Mouse (Mus musculus) urinary bladder, postnatal 10 days (tissue): ENCODE data around the gene Psme4.
"Not testable (repeated sequence)": the region's sequence is repeated elsewhere in the genome, so short reads cannot be mapped to it uniquely, and the experiment has no call there.

Source experiments
- DNase-seq: peaks from one replicate; pipeline ENCODE4 v3.0.0; 2022; ENCODE audit warnings: low spot score

Gene Psme4

DNA sequence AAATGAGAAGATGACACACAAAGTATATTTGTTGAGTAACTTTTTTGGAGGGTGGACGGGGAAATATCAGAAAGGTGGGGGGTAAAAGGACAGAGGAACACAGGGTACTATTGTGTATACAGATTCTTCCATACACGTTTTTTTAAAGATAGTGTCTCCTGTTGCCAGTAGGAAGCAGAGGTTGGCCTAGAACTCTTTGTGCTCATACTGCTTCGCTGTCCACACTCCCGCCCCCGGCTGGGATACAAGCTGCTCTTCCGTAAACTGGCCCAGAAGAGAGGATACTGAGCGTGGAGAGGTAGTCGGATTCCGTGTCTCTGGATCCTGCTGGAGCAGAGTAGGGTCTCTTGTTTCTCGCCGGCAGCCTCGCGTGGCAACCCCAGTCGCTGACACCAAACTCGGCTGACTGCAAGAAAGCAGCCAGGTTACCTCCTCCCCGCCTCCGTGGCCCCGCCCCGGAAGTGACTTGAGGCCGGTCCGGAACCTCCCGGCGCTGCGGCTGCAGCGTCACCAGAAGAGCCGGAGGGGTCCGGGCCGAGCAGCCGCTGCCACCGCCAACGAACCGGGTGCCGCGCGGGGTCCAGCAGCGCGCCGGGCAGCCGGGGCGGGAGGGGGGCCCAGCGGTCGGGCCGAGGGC is at the start of gene Psme4:
Gene Psme4, plus strand, starts transcription at position 460 of the 637 bp plus-strand sequence.
- DNase-seq: peak; percentile 89

DNA sequence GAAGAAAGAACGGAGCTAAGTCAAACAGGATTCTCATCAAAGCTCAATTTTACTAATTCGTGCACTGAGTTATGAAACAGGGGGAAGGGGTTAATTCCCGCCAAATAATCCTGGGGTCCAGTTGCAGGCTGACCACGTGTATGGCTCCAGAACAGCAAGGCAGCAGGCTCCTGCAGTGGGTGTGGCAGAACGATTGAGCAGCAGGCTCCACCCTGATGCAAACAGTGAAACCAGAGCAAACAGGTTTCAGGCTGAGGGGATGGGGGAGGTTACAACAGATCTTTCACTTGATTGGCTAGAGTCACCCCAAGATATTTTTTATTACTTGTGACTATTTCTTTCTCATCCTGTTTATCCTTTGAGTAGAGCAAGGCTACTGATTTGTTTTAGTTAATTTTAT is 48.1 kb upstream of the Psme4 start:
- no peak for DNase-seq

DNA sequence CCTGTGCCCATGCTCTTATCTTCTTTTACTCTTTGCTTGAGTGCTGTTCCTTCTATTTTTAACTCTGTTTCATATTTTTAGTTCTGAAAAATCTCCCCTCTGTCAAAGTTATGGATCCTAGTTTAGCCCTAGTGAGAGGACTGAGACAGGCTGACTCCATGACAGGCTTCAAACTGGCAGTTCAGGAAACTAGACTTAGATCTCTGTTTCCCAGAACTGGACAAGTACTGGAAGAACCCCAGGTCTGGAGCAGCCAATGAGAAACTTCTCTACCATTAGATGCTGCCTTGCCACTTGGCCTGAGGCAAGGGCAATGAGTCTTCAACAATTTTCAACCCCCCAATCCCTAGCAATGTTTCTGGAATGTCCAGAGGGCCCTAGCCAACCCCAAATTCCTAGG is 40.8 kb upstream of the Psme4 start:
- no peak for DNase-seq

DNA sequence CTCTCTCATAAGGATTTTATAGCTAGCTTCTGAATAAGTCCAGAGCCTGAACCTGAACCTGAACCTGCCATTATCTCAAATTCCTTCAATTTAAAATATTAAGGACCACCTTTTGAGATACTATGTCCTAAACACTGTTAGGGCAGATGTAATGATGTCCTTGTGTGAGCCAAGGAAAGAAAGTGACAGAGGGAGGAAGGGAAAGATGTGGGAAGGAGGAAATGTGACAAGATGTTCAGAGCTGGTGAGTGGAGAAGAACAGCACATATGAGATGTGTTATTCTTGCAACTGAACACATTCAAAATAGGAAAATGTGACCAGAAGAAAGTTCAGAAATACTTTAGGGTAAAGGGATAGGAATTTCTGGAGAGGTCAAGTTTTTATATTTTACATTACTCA is 38.1 kb upstream of the Psme4 start:
- no peak for DNase-seq

DNA sequence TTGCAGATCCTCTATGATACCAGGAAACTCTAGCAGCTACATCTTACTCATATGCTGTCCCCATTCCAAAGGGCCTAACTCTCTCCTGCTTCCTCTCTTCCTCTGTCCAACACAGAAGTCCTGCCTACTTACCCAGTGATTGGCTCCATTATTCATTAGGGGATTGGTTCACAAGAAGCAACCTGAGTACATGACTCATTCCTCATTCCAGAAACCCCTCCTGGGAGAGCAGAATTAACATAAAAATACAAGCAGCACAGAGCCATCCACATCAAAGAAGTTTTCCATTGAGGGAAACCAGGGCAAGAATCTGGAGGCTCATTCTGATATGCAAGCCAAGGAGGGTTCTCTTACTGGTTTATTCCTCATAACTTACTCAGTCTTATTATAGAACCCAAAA is 27.5 kb upstream of the Psme4 start:
- no peak for DNase-seq

DNA sequence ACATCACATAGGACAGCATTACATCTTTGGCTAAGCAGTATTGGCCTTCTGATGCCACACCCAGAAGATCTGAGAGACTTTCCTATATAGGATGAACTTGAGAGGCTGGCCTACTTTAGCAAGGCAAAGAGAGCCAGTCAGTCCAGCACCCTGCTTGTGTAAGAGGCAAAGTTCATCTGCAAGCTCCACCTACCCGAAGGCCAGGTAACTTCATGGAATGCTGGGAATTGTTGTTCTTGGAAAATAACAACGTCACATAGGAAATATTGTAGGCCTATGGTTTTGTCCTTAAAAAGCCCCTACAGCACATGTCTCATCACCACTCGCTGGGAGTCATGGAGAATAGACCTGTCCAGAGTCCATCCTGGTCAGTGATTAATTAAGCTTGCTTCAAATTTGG is 22.6 kb upstream of the Psme4 start:
- no peak for DNase-seq

DNA sequence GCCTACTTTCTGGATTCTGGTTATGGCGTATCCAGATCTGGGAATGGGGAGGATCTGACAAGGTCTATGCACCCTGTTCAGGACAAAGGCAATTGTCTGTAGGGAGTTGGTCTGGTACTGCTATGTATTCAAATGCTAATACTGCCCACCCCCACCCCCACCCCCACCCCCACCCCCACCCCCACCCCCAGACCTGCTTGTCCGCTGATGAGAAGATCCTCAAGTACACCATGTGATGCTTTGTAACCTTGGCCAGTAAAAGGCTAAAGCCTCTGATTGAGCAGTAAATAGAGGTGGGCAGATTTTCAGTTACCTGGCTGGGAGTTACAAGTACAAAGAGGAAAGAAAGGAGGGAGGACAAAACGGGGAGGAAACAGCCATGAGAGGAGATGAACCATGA is 21.9 kb upstream of the Psme4 start:
- DNase-seq: no peak

DNA sequence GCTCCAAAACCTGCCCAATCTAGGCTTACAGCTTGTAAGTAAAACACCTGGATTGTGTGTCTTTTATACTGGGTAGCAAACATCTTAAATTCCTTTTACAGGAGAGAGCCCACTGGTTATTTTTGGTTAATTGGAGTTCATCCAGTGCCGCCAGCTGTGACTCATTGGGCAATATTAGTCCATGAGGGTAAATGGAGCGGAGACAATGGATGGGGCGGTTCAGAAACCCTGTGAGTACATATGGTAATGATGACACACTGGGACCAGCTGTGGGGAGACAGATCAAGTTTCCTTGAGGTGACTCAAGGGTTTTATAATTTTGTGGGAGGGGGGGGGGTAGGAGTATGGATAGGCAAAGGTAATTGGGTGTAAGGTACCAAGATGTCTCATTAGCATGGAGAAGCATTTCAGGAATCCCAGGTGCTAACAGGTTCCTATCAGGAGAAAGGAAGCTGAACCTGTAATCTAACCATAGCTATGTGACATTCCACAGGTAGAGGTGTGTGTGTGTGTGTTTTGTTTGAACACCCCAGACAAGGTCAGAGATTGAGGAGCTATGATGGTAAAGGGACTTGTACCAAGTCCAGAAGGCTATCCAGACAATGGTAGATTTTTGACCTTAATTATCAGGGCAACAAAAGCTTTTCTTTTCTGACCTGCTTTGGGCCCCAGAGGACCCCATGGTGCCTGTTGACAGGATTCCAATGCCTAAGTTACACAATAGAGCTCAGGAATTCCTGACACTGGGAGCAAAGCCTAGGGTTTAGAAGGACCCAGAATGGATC is 21.3 kb upstream of the Psme4 start:
- DNase-seq: no peak

DNA sequence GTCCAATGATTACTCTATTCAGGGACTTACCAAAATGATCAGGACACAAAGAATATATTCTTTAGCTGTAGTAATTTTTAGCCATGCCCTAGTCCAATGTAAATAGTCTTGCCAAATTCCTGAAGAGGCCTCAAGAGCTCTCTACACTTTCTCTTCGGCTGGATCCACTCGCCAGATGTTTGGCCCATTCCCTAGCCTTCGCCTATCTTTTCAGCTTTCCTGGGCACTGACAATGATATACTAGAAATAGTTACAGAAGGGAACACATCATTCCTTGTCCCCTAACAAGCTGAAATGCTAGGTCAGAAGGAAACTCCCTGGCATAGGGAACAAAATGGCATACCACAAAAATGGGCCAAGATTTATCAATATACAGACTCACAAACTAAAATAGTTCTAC is 18.6 kb upstream of the Psme4 start:
- no peak for DNase-seq

DNA sequence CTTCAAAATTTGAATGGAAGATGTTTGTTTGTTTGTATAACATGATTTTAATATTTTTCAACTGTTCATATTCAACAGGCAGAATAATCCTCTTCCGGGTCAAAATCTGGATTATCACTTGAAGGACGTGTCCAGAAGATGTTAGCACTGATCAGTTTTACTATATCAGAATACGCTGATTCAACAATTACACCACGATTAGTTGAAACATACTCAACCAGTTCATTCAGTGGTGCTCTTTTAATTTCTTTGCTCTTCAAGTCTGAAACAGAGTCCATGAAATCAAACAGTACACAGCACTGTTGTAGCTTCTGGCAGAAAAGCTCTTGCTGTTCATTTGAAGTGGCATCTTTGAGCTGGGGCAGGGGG is 17.1 kb upstream of the Psme4 start:
- DNase-seq: not testable (repeated sequence)

DNA sequence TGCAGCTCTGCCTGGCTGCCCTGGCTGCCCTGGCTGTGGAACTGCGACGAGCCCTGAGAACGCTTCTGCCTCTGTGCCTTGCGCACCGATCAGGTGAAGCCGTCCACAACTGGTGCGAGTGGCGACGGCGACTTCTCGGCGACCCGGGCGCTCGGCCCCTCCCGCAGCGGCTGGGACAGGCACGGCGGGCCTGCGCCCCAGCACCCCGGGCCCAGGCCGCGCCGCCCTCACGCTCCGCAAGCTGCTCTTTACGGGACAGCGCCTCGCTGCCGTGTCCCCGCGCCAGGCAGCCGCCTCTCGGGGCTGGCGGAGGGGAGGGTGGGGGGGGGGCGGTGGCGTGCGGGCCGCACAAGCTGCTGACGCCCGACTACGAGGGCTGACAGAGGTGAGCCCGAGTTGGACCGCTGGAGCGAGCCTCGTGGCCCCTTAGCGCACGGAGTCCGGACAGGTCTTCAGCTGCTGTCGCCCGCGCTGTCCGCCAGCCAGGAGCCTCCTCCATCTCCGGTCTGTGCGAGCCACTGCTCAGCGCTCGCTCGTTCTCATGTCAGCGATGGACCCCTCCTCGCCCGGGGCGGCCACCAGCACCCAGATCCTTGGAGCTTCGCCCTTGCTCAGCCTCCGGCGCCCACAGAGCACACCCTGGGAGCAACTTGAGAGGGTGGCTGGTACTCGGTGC is 16.5 kb upstream of the Psme4 start:
- no peak for DNase-seq

DNA sequence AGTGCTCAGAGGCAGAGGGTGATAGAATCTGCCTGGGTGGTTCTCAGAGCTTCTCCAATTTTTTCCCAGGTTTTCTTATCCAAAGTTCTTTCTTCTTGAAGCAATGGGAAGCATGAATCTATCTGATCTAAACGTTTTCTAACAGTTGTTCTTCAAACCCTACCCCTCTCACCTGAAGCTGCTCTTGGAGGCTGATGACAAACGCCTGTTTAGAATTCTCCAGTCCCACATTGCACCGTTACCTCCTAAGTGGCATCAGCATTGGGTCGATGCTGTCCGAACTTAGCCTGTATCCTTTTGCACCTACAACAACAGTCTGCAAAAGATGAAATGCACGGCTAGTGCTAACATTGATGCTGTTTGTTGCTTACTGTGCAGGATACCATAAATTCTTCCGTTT is 10.1 kb upstream of the Psme4 start:
- DNase-seq: no peak

DNA sequence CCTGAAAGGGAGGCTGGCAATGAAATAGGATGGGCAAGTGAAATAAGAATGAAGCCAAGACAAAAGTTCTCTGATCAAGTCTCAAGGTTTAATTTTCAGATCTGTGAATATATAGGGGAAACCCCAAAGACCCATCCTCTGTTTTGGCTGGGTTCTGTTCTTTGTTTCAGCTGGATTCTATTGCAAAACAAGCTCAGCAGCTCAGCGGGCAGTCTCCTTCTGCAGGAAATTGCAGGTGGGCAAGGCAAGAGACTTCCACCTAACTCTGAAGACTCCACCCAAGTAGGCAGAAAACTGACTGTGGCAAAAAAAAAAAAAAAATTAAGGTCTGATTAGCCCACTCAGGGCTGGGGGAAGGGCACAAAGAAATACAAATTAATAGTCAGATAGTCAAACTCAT is 9.6 kb upstream of the Psme4 start:
- DNase-seq: no peak

DNA sequence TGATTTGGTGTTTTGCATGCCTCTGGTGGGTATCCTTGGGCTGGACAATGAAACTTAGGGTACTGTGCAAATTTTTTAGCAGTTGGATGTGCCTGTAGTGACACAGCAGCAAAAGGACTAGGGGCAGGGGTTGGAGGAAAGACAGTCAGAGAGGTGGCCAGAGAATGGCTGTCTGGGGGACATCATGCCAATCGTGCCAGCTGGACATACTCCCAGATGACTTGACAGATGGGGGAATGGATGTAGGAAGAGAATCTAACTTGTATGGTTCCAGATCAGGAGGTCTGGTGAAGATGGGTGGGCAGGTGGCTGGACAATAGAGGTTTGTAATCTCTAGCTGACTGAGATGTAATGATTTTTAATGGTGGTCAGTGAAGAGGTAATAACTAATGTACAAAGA is 6.5 kb upstream of the Psme4 start:
- DNase-seq: no peak

DNA sequence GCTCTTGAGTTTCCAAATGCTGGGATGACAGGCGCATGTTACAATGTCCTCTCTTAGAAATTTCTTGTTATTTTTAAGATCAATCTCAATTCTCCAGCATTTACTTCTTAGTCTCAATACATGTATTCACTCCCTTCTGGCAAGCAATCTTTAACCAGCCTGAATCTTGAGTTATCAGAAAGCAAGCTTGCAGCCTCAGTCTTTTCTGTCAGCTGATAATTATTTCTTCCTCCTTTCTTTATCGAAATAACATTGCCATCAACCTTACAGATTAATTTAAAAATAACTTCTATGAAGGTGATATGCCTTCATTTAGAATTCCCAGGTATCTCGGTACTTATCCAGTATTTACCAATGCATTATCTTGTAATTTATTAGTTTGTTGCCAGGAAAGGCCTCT is 709 bp upstream of the Psme4 start:
- DNase-seq: no peak

DNA sequence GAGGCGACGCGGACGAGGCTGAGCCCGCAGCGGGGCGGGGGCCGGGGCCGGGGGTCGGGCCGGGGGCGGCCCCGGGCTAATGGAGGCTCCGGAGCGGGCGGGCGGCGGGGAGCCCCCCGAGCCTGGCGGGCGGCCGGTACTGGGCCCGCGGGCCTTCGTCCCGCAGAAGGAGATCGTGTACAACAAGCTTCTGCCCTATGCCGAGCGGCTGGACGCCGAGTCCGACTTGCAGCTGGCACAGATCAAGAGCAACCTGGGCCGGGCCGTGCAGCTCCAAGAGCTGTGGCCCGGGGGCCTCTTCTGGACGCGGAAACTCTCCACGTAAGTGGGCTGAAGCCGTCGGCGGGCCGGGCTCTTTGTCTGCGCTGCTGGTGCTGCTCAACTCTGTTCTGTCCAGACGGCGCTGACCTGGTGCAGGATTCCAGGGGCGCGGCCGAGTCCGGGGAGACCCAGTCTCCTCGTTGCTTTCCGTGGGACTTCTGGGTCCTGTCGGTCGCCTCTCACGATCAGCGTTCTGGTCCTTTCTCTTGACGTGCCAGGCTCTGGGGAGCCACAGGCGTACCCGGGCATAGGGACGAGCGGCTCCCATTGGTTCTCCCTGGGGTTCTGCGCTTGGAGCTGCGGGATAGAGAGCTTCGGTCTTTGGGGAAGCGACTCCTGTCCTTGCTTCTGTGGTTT is 517 bp downstream of the Psme4 start:
- no peak for DNase-seq

DNA sequence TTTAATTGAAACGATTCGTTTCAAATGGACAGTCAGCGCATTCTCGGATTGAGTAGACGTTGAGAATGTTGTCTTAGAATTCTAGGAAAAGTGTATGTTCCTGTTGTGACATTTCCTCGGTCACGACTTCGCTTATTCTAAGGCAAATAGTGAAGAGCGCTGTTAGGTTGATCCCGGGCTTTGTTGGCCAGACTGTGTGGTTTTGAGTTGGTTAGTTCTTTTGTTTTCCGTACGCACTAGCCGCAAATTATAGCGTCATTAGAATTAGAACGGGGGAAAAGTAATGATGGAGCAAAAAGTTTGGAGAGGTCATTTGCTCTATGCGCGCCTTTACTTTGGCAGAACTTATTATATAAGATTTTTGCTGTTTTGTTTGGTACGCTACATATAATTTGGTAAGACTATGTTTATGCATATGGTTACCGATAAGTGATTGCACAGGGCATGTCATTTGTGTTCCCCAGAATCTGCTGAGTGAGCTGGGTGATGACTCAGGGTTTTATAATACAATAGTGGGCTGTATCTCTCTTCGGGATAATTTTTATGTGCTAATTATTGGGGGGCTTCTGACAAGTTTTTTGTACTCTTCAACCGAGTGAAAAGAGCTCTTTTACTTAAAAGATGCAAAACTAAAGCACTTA is 1.4 kb downstream of the Psme4 start:
- no peak for DNase-seq

DNA sequence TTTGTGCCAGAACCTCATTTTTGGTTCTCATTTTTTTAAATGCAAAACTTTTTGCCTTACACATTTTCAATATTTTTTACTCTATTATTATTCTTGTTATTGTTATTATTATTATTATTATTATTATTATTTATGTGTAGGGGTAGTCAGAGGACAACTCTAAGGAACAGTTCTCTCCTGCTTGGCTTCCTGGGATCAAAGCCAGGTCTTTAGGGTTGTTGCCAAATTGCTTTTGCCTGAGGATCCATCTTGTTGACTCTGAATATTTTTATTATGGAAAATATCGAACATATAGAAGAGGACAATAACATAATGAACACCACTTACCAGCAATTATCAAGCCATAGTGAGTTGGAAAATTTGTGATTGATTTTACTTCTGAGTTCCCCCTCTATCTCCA is 3.1 kb downstream of the Psme4 start:
- no peak for DNase-seq

DNA sequence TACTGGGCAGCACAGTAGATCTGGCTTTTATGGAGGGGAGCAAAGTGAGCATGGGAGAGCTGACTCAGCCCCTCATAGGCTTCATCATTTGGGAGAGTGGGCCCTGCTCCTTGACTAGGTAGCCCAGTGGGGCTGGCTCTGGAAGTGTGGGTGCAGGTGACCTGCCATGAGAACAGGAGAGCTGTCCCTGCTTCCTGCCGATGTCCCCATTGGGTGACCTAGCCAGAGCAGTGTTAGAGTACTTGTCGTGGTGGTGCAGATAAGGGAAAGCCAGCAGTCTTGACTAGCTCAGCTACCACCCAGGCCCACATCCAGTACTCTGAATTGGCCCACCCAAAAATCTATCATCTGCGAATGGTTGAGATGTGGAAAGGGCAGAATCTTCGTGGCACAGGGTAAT is 6.0 kb downstream of the Psme4 start:
- no peak for DNase-seq

DNA sequence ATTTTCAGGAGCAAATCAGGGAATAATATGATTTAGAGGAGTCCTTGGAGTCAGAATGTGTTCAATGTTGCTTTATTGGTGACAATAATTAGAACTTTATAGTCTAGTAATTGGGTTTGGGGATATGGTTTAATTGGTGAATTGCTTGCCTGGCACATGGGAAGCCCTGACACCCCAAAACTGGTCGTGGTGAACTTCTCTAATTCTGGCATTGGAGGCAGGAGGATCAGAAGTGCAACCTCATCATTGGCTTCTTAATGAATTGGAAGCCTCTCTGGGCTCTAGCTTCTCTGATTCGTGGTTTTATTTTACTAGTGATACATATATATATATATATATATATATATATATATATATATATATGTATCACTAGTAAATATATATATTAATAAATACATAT is 9.4 kb downstream of the Psme4 start:
- DNase-seq: no peak

DNA sequence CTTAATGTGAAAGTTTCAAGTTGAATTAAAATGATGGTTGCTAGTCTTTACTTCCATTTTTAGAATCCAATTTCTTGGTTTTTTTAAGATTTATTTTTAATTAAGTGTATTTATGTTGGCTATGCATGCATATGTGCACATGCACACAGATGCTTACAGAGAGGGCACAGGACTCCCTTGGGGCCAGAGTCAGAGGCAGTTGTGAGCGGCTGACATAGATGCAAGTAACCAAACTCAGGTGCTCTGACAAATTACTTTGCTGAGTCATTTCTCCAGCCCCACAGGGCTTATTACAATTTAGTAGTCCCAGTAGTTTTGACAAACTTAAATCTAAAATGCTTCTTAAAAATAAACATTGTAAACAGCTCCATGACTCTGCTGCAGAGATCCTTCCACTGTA is 10.1 kb downstream of the Psme4 start:
- DNase-seq: no peak

DNA sequence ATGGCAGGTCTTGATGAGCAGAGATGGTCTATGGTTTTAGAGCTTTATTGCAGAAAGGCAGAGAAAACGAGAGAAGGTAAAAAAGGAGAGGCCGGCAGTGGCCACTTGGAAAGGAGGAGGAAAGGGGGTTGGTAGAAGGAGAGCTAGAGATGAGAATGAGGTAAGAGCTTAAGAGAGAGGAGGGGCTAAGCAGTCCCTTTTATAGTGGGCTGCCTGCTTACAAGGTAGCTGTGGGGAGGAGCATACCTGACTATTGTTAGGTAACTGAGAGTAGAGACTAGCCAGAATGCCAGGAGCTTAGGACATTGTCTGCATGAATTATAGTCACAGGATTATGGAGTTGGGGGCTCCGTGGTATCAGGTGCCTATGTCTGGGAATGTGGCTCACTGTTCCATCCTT is 14.0 kb downstream of the Psme4 start:
- DNase-seq: no peak
